Mouse (Mus musculus) testis, adult 2 months (tissue): Measurements from ENCODE around the gene Pard3. TPM values are rescaled to one million over a fixed set of nuclear protein-coding genes. Genes with fewer than 3 reads are reported as not detected.

Experiments
- H3K27ac ChIP-seq: fragments of 200-500 bp; 2 replicates; pipeline ENCODE4 v1.5.1; 2012; ENCODE audit warnings: low read depth, low read length; ENCODE audit not compliant: control insufficient read depth, insufficient read depth
- H3K27me3 ChIP-seq: fragments of 200-500 bp; 2 replicates; pipeline ENCODE4 v1.6.1; 2012; ENCODE audit warnings: mild to moderate bottlenecking, low read length, moderate library complexity; ENCODE audit not compliant: control insufficient read depth, insufficient read depth
- H3K36me3 ChIP-seq: fragments of 200-500 bp; 2 replicates; pipeline ENCODE4 v1.6.1; 2012; ENCODE audit warnings: mild to moderate bottlenecking, low read length; ENCODE audit not compliant: control insufficient read depth, insufficient read depth
- H3K4me1 ChIP-seq: fragments of 200-500 bp; 2 replicates; pipeline ENCODE4 v1.6.1; 2012; ENCODE audit warnings: low read length; ENCODE audit not compliant: control insufficient read depth, insufficient read depth
- H3K4me3 ChIP-seq: fragments of 200-500 bp; 2 replicates; pipeline ENCODE4 v1.5.1; 2012; ENCODE audit warnings: low read depth, mild to moderate bottlenecking, low read length, moderate library complexity, mixed read lengths; ENCODE audit not compliant: control insufficient read depth
- CTCF ChIP-seq: fragments of 200-500 bp; IDR thresholded peaks from 2 replicates; pipeline ENCODE4 v1.5.1; 2012; ENCODE audit warnings: low read depth, mild to moderate bottlenecking, inconsistent platforms, low read length, moderate library complexity; ENCODE audit not compliant: control insufficient read depth, insufficient read depth, insufficient replicate concordance
- POLR2A ChIP-seq: fragments of 200-500 bp; IDR thresholded peaks from 2 replicates; pipeline ENCODE4 v1.6.1; 2012; ENCODE audit warnings: low read depth, mild to moderate bottlenecking, inconsistent platforms, low read length, moderate library complexity; ENCODE audit not compliant: control insufficient read depth
- polyA plus RNA-seq: library from polyadenylated mRNA; depleted of rRNA; stranded (reverse); fragments of >200 nt; gene quantifications from 2 replicates; pipeline ENCODE4 v1.2.3, GENCODE M21; 2012

Pard3 gene
- polyA plus RNA-seq, 1 experiment: 4.1 TPM

- H3K27me3 ChIP-seq: no peaks in the 10 kb centered on the region
- no peak overlapping the region for H3K4me3 ChIP-seq
- H3K36me3 ChIP-seq: no peaks in the 10 kb centered on the region
- no peaks in the 10 kb centered on the region for H3K4me1 ChIP-seq
- TF ChIP-seq POLR2A: no peak
- TF ChIP-seq CTCF: no peak
- no peak overlapping the region for H3K27ac ChIP-seq
Observed at GRCm38 (mm10) chr8:127556964-127557363, 493.3 kb downstream of the Pard3 start.

GRCm38 (mm10) chr8:127557566-127557965 is 493.9 kb downstream of the Pard3 start:
- Histone ChIP-seq H3K36me3 (no peaks in the 10 kb centered on the region), H3K27ac (no peak overlapping the region), H3K4me3 (no peak overlapping the region), H3K4me1 (no peaks in the 10 kb centered on the region), H3K27me3 (no peaks in the 10 kb centered on the region)
- TF ChIP-seq POLR2A (no peak), CTCF (no peak)

- no peak overlapping the region for H3K4me3 ChIP-seq
- no peaks in the 10 kb centered on the region for H3K4me1 ChIP-seq
- TF ChIP-seq POLR2A: no peak
- no peak for TF ChIP-seq CTCF
- H3K27ac ChIP-seq: no peak overlapping the region
- H3K27me3 ChIP-seq: no peaks in the 10 kb centered on the region
- no peaks in the 10 kb centered on the region for H3K36me3 ChIP-seq
Observed at GRCm38 (mm10) chr8:127563634-127564033, 499.9 kb downstream of the Pard3 start.

GRCm38 (mm10) chr8:127564426-127564825 is 500.7 kb downstream of the Pard3 start:
- no peaks in the 10 kb centered on the region for H3K27me3 ChIP-seq
- no peaks in the 10 kb centered on the region for H3K4me1 ChIP-seq
- H3K27ac ChIP-seq: no peak overlapping the region
- no peak overlapping the region for H3K4me3 ChIP-seq
- no peak for TF ChIP-seq CTCF
- no peak for TF ChIP-seq POLR2A
- H3K36me3 ChIP-seq: no peaks in the 10 kb centered on the region

GRCm38 (mm10) chr8:127569212-127569611 is 505.5 kb downstream of the Pard3 start:
- no peaks in the 10 kb centered on the region for H3K36me3 ChIP-seq
- H3K4me1 ChIP-seq: no peaks in the 10 kb centered on the region
- H3K27me3 ChIP-seq: no peaks in the 10 kb centered on the region
- no peak overlapping the region for H3K4me3 ChIP-seq
- no peak overlapping the region for H3K27ac ChIP-seq
- TF ChIP-seq CTCF: no peak
- no peak for TF ChIP-seq POLR2A

- H3K36me3 ChIP-seq: no peaks in the 10 kb centered on the region
- no peak overlapping the region for H3K27ac ChIP-seq
- H3K27me3 ChIP-seq: no peaks in the 10 kb centered on the region
- TF ChIP-seq CTCF: no peak
- TF ChIP-seq POLR2A: no peak
- no peaks in the 10 kb centered on the region for H3K4me1 ChIP-seq
- H3K4me3 ChIP-seq: no peak overlapping the region
Observed at GRCm38 (mm10) chr8:127570527-127570926, 506.8 kb downstream of the Pard3 start.

- no peaks in the 10 kb centered on the region for H3K36me3 ChIP-seq
- H3K27ac ChIP-seq: no peak overlapping the region
- no peaks in the 10 kb centered on the region for H3K4me1 ChIP-seq
- H3K27me3 ChIP-seq: no peaks in the 10 kb centered on the region
- no peak overlapping the region for H3K4me3 ChIP-seq
- TF ChIP-seq CTCF (no peak), POLR2A (no peak)
Observed at GRCm38 (mm10) chr8:127572493-127572892, 508.8 kb downstream of the Pard3 start.

- H3K36me3 ChIP-seq: no peaks in the 10 kb centered on the region
- H3K27me3 ChIP-seq: no peaks in the 10 kb centered on the region
- H3K4me3 ChIP-seq: no peak overlapping the region
- H3K4me1 ChIP-seq: no peaks in the 10 kb centered on the region; the same call in 1 of the 2 replicates
- H3K27ac ChIP-seq: no peak overlapping the region
- TF ChIP-seq POLR2A (no peak), CTCF (no peak)
Observed at GRCm38 (mm10) chr8:127576657-127577056, 513.0 kb downstream of the Pard3 start.
